Mouse (Mus musculus) frontal cortex, postnatal 36 days (tissue): ENCODE results near the gene Socs2.
"Not testable (repeated sequence)": the region's sequence is repeated elsewhere in the genome, so short reads cannot be mapped to it uniquely, and the experiment has no call there.

ENCODE experiments used
- DNase-seq, 2 experiments: peaks; one replicate each; pipeline ENCODE4 v3.0.0; 2022; ENCODE audit warnings: low spot score in 2 of 2

Socs2 gene

GRCm38 (mm10) chr10:95394819-95395812, 21.9 kb downstream of the Socs2 start:
- DNase-seq = no peak

DNA sequence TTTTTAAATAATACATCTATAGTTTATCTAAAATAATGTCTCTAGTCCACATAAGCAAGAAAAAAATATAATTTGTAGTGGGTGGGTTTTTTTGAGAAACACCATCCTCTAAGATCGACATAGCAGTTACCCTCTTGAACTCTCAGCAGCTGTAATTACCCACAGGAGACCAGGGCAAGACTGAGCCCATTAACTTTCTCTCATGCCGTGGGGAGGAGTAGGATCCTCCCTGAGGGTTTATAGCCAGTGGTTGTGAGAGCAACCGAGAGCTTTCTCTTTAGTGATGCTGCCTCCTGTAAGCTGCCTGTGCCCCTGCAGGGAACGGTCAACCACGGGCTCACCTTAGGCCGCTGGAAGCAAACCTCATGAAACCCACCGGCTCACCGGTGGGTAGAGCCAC, 24.9 kb downstream of the Socs2 start:
- no peak for DNase-seq

DNA sequence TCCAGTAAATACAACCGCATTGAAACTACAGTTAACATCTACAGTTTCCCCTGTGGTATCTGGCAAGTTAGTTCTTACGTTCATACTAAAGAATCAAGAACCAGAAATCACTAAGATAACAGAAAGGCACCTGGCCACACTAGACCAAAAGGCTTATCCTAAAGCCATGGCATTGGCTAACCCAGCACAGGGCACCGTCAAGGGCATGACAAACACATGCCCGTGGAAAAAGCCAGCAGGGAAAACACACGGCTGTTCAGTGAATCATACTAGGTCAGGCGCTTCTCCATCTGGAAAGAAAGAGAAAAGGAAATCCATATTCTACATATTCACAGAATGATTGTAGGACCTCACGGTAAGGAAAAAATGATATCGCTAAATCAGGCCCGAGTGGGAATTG, 26.1 kb downstream of the Socs2 start:
- DNase-seq = no peak

- DNase-seq = not testable (repeated sequence)
Measured at GRCm38 (mm10) chr10:95389805-95390204, 27.2 kb downstream of the Socs2 start.

DNA sequence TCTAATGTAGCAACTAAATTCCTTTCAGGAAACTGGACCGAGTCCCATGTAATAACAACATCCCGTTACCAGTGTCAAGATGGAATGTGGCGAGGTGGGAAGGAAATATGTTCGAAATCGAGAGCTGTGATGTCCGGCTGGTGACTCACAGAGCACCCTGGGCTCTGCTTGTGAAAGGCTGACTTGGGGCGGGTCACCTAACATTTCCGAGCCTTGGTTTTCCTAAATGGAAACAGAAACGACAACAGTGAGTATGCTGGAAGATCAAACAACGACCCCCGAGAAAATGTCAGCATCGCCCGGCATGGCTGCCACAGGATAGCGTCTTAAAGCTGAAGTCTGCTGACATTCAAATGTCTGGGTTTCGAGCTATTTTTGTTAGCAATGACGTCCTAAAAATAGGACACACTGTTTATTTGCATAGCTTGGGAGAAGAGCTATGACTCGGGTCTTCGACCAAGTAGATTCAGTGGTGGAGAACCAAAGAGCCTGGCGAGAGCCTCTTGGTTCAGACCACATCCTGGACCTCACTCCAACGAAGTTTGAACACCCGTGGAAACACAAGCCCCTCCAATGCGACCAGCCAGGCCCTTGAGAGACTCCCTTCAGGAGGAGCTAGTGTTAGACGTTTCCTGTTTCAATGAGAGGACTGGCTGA, 28.0 kb downstream of the Socs2 start:
- DNase-seq = no peak

- DNase-seq = no peak
Measured at GRCm38 (mm10) chr10:95386527-95386926, 30.5 kb downstream of the Socs2 start.

GRCm38 (mm10) chr10:95385801-95386203, 31.2 kb downstream of the Socs2 start:
- DNase-seq = no peak

GRCm38 (mm10) chr10:95385081-95385480, 31.9 kb downstream of the Socs2 start:
- DNase-seq = no peak

DNA sequence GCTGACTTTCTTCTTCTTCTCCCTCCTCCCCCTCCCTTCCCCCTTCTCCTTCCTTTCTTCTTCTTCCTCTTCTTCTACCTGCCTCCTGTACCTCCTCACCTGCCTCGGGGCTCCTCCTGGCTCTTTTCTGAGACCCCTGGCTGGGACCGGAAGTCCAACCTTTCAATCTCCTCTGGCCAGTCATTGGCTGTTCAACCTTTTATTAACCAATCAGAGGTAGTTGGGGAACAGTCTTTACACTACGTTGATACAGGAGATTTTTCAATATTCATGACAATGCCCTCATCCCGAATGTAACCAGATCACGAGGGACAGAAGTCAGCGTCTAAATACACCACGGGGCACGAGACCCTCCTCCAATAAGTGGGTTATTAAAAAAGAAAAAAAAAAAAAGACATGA, 32.5 kb downstream of the Socs2 start:
- no peak for DNase-seq

- no peak for DNase-seq
Measured at GRCm38 (mm10) chr10:95373340-95373739, 43.6 kb downstream of the Socs2 start.

GRCm38 (mm10) chr10:95371942-95372341, 45.0 kb downstream of the Socs2 start:
- DNase-seq = no peak

DNA sequence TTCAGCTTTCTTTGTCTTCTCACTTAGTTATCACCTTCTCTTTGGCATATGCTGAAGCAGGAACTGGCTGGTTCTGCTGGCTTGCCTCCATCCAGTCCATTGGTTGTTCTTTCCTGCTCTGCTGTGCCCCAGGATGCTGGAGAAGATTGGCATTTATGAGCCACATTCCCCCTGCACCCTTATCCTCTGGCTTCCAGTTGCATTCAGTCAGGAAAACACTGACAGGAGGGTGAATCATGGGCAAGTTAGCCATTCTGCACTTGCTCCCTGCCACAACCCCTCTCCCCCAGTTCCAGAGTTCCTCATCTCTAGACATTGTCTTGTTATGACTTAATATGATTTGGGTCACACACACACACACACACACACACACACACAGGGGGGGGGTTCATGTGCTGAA, 47.8 kb downstream of the Socs2 start:
- DNase-seq = no peak

GRCm38 (mm10) chr10:95368151-95368550, 48.8 kb downstream of the Socs2 start:
- no peak for DNase-seq

- no peak for DNase-seq
Measured at GRCm38 (mm10) chr10:95367661-95368089, 49.3 kb downstream of the Socs2 start.

- DNase-seq = no peak
Measured at GRCm38 (mm10) chr10:95367241-95367640, 49.7 kb downstream of the Socs2 start.

- DNase-seq = no peak
Measured at GRCm38 (mm10) chr10:95362326-95362725, 54.7 kb downstream of the Socs2 start.

GRCm38 (mm10) chr10:95361260-95361841, 55.6 kb downstream of the Socs2 start:
- DNase-seq = no peak

- DNase-seq = no peak
Measured at GRCm38 (mm10) chr10:95360048-95360447, 56.9 kb downstream of the Socs2 start.

GRCm38 (mm10) chr10:95357721-95358120, 59.3 kb downstream of the Socs2 start:
- no peak for DNase-seq

DNA sequence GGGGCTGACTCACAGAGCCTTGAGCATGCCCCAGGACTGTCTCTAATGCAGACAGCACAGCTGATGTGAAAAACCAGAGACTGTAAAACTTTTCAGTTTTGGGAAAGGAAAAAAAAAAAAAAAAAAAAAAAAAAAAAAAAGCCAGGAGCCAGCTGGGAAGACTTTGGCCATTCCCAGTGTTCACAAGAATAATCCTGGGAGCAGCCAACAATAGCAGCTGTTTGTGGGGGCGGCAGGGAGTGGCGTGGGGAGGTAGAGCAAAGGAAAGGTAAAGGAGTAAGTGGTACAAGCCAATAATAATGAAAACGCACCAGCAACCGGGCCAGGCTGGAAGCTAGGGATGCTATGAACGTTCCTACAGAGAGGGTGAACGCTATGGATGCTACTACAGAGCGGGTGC, 60.3 kb downstream of the Socs2 start:
- DNase-seq = no peak

GRCm38 (mm10) chr10:95355678-95356268, 61.2 kb downstream of the Socs2 start:
- DNase-seq = no peak

GRCm38 (mm10) chr10:95354673-95355072, 62.3 kb downstream of the Socs2 start:
- no peak for DNase-seq
